Mouse (Mus musculus): ENCODE measurements around the gene Drd3. TPM values are rescaled to one million over a fixed set of nuclear protein-coding genes. Genes with fewer than 3 reads are reported as not detected.

Gene Drd3
- polyA plus RNA-seq, 1 experiment from 2014 or later, result 0.27 TPM

GRCm38 (mm10) chr16:43816321-43816720 lies 62.5 kb downstream of the Drd3 start:
- no peaks in the 10 kb centered on the region for H3K9me3 ChIP-seq (ENCODE audit: control insufficient read depth, low read length)
- no peak overlapping the region for H3K9ac ChIP-seq (ENCODE audit: low read length)
- no peak overlapping the region for H3K4me3 ChIP-seq (ENCODE audit: low read depth, low read length)
- no peak for TF ChIP-seq EP300 (optimal IDR thresholded peaks at IDR 0.05)
- no peak for TF ChIP-seq CTCF (IDR thresholded peaks at IDR 0.05; ENCODE audit: low read depth)
- DNase-seq (ENCODE audit: low spot score), result no peak
- ATAC-seq (ENCODE audit: low FRiP score, low TSS enrichment), result no peak
- no peak overlapping the region for H3K27ac ChIP-seq (replicated peaks)
- no peaks in the 10 kb centered on the region for H3K27me3 ChIP-seq (ENCODE audit: control insufficient read depth, insufficient read depth, low read length)
- no peaks in the 10 kb centered on the region for H3K36me3 ChIP-seq (ENCODE audit: control insufficient read depth, insufficient read depth, low read length)
- WGBS, result 61% methylated on average over 4 of the region's 5 CpGs
- no peaks in the 10 kb centered on the region for H3K4me1 ChIP-seq (replicated peaks; ENCODE audit: control insufficient read depth, insufficient read depth)
- no peak overlapping the region for H3K4me2 ChIP-seq (replicated peaks; ENCODE audit: low read depth)

DNA sequence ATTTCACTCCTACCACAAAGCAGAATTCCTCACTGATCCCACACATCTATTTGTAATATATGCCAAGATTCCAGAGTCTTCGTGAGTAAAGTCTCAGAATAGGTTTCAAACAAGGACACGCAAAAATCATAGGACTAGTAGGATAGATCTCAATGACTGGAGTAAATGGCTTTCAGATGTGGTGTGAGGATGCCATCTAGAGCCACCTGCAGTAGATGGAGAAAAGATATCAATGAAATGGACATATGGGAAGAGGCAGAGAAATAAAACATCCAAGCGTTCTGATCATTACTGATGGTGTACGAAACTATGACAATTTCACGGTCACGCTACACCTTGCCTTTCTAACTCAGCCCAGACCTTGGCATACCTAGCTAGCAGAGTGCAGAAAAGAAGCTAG lies 64.6 kb downstream of the Drd3 start:
- Histone ChIP-seq H3K9me3 (ENCODE audit: control insufficient read depth, low read length) (no peaks in the 10 kb centered on the region), H3K9ac (ENCODE audit: low read length) (no peak overlapping the region), H3K27ac (replicated peaks) (no peak overlapping the region), H3K36me3 (ENCODE audit: control insufficient read depth, insufficient read depth, low read length) (no peaks in the 10 kb centered on the region), H3K27me3 (ENCODE audit: control insufficient read depth, insufficient read depth, low read length) (no peaks in the 10 kb centered on the region), H3K4me3 (ENCODE audit: low read depth, low read length) (no peak overlapping the region), H3K4me2 (replicated peaks; ENCODE audit: low read depth) (no peak overlapping the region), H3K4me1 (replicated peaks; ENCODE audit: control insufficient read depth, insufficient read depth) (no peaks in the 10 kb centered on the region)
- TF ChIP-seq EP300 (optimal IDR thresholded peaks at IDR 0.05) (no peak), CTCF (IDR thresholded peaks at IDR 0.05; ENCODE audit: low read depth) (no peak)
- DNase-seq (ENCODE audit: low spot score) (no peak), ATAC-seq (ENCODE audit: low FRiP score, low TSS enrichment) (no peak)
- WGBS, result 90% methylated on average over 6 of the region's 6 CpGs

- H3K36me3 ChIP-seq (ENCODE audit: control insufficient read depth, insufficient read depth, low read length), result no peaks in the 10 kb centered on the region
- no peaks in the 10 kb centered on the region for H3K27me3 ChIP-seq (ENCODE audit: control insufficient read depth, insufficient read depth, low read length)
- no peaks in the 10 kb centered on the region for H3K9me3 ChIP-seq (ENCODE audit: control insufficient read depth, low read length)
- no peaks in the 10 kb centered on the region for H3K4me1 ChIP-seq (replicated peaks; ENCODE audit: control insufficient read depth, insufficient read depth)
- ATAC-seq (ENCODE audit: low FRiP score, low TSS enrichment) (no peak), DNase-seq (ENCODE audit: low spot score) (no peak)
- 68% methylated on average over 3 of the region's 3 CpGs for WGBS
- TF ChIP-seq EP300 (optimal IDR thresholded peaks at IDR 0.05) (no peak), CTCF (IDR thresholded peaks at IDR 0.05; ENCODE audit: low read depth) (no peak)
- H3K4me3 ChIP-seq (ENCODE audit: low read depth, low read length), result no peak overlapping the region
- H3K9ac ChIP-seq (ENCODE audit: low read length), result no peak overlapping the region
- H3K27ac ChIP-seq (replicated peaks), result no peak overlapping the region
- no peak overlapping the region for H3K4me2 ChIP-seq (replicated peaks; ENCODE audit: low read depth)
Observed at GRCm38 (mm10) chr16:43827492-43827891, 73.7 kb downstream of the Drd3 start.

- no peak for ATAC-seq (ENCODE audit: low FRiP score, low TSS enrichment)
- no peaks in the 10 kb centered on the region for H3K27me3 ChIP-seq (ENCODE audit: control insufficient read depth, insufficient read depth, low read length)
- WGBS, result 94% methylated on average over 2 of the region's 2 CpGs
- no peak for TF ChIP-seq EP300 (optimal IDR thresholded peaks at IDR 0.05)
- TF ChIP-seq CTCF (IDR thresholded peaks at IDR 0.05; ENCODE audit: low read depth), result no peak
- H3K4me1 ChIP-seq (replicated peaks; ENCODE audit: control insufficient read depth, insufficient read depth), result no peaks in the 10 kb centered on the region
- no peak overlapping the region for H3K9ac ChIP-seq (ENCODE audit: low read length)
- no peak overlapping the region for H3K4me2 ChIP-seq (replicated peaks; ENCODE audit: low read depth)
- no peaks in the 10 kb centered on the region for H3K36me3 ChIP-seq (ENCODE audit: control insufficient read depth, insufficient read depth, low read length)
- no peaks in the 10 kb centered on the region for H3K9me3 ChIP-seq (ENCODE audit: control insufficient read depth, low read length)
- no peak overlapping the region for H3K4me3 ChIP-seq (ENCODE audit: low read depth, low read length)
- no peak overlapping the region for H3K27ac ChIP-seq (replicated peaks)
- no peak for DNase-seq (ENCODE audit: low spot score)
Observed at GRCm38 (mm10) chr16:43831957-43832356, 78.1 kb downstream of the Drd3 start.

DNA sequence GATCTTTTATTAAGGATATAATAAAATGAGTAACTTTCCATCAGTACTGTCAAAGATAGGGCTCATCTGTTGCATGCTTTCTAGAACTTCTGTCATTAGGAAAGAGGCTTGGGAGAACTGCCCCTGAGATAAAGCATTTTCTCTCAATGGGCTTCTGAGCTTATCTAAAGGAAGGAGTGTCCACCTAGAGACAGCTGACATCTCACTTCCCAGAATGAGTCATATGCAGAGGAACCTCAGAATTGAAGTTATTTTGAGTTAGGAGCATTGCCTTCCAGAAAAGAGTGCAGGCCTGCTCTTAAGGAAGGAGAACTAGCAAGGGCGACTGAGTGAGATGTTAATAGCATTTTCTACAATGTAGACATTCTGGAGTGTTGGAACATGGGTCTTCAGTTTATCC lies 87.4 kb downstream of the Drd3 start:
- Histone ChIP-seq H3K9me3 (ENCODE audit: control insufficient read depth, low read length) (no peaks in the 10 kb centered on the region), H3K4me1 (replicated peaks; ENCODE audit: control insufficient read depth, insufficient read depth) (no peaks in the 10 kb centered on the region), H3K9ac (ENCODE audit: low read length) (no peak overlapping the region), H3K4me2 (replicated peaks; ENCODE audit: low read depth) (no peak overlapping the region), H3K4me3 (ENCODE audit: low read depth, low read length) (no peak overlapping the region), H3K27ac (replicated peaks) (no peak overlapping the region), H3K27me3 (ENCODE audit: control insufficient read depth, insufficient read depth, low read length) (no peaks in the 10 kb centered on the region), H3K36me3 (ENCODE audit: control insufficient read depth, insufficient read depth, low read length) (no peaks in the 10 kb centered on the region)
- ATAC-seq (ENCODE audit: low FRiP score, low TSS enrichment) (no peak), DNase-seq (ENCODE audit: low spot score) (no peak)
- WGBS, result 75% methylated on average over 1 of the region's 1 CpGs
- no peak for TF ChIP-seq EP300 (optimal IDR thresholded peaks at IDR 0.05)
- TF ChIP-seq CTCF (IDR thresholded peaks at IDR 0.05; ENCODE audit: low read depth), result no peak

- no peaks in the 10 kb centered on the region for H3K4me1 ChIP-seq (replicated peaks; ENCODE audit: control insufficient read depth, insufficient read depth)
- no peak overlapping the region for H3K27ac ChIP-seq (replicated peaks)
- no peaks in the 10 kb centered on the region for H3K9me3 ChIP-seq (ENCODE audit: control insufficient read depth, low read length)
- H3K27me3 ChIP-seq (ENCODE audit: control insufficient read depth, insufficient read depth, low read length), result no peaks in the 10 kb centered on the region
- no peaks in the 10 kb centered on the region for H3K36me3 ChIP-seq (ENCODE audit: control insufficient read depth, insufficient read depth, low read length)
- no peak overlapping the region for H3K4me2 ChIP-seq (replicated peaks; ENCODE audit: low read depth)
- H3K9ac ChIP-seq (ENCODE audit: low read length), result no peak overlapping the region
- ATAC-seq (ENCODE audit: low FRiP score, low TSS enrichment) (no peak), DNase-seq (ENCODE audit: low spot score) (no peak)
- no peak overlapping the region for H3K4me3 ChIP-seq (ENCODE audit: low read depth, low read length)
- WGBS, result 68% methylated on average over 1 of the region's 1 CpGs
- TF ChIP-seq EP300 (optimal IDR thresholded peaks at IDR 0.05) (no peak), CTCF (IDR thresholded peaks at IDR 0.05; ENCODE audit: low read depth) (no peak)
Observed at GRCm38 (mm10) chr16:43849839-43850238, 96.0 kb downstream of the Drd3 start.

All from stomach, postnatal 0 days (tissue).